Mouse (Mus musculus): ENCODE results near the gene Nop9.
A peak's percentile ranks its signal among the peaks of the same experiment; 100 is the strongest.

Nop9 gene

DNA sequence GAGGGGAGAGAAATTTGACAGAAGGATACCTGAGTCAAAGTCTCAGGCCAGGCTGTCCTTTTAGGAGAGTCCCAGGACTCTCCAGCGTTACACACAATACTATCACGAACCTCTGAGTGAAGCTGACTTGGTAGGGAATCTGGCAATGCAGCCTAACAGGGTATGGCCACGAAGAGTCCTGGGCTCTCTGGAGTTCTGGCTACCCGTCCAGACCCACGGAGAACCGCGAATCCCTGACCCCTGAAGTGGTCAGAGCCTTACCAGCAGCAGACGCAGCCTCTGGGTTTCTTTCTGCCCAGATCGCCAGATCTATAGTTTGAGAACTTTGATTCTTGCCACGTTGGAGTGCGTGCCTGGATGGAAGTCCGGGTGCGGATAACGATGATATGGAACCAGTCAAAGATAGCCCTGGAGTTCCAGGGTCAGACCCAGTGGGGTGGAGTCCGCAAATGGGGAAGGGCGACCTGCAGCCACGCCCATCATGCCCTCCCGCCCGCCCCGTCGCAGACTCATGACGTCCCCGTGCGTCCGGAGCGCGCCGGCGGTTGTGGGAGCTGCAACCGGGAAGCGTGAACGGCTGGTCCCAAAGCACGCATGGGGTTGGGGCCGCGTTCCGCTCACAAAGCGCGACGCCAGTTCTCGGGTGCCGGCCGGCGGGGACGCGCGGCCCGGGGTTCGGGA, at the start of gene Nop9, which contains the start of gene Dhrs1:
Gene Nop9, plus strand, starts transcription at position 514 of the 681 bp plus-strand sequence.
Gene Dhrs1, minus strand, starts transcription at position 511 of the 681 bp plus-strand sequence.
- peak; percentile 72 for ATAC-seq (ENCODE audit: low TSS enrichment)

DNA sequence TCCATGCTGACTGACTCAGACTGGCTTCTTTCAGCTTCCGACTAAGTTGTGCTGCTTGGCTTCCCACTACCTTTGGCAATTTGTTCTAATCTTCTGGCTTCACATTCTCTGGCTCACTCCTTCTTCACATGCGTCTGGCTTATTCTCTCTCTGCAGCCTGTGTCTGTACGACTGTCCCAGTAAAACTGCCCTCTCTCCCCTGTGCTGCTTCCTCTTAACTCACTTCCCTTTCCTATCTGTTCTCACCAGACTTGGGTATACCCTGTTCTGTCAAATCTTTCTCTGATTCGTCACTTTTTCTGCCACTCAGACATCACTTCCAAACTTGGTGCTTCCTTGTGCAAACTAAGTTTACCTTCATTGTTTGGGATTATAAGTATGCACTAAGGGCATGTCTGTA, 48.3 kb upstream of the Nop9 start:
- no peak for ATAC-seq (ENCODE audit: low TSS enrichment)

DNA sequence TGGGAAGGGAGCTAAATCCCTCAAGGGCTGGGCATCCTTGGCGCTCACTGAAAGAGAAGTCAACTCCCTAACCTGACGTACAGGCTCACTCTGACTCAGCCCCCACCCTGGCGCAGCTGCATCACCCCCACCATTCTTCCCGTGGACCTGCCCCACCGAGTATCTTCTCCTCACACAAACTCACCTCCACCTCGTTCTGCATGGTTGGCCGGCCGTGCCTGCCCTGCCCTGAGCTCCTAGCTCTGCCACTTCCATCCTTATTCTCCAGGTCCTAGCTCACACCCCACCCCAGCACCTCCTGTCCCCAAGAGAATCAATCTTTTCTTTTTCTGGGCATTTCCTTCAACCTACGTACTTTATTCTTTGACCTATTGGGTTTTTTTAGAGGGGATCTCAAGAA, 44.4 kb upstream of the Nop9 start:
- ATAC-seq (ENCODE audit: low TSS enrichment): no peak

DNA sequence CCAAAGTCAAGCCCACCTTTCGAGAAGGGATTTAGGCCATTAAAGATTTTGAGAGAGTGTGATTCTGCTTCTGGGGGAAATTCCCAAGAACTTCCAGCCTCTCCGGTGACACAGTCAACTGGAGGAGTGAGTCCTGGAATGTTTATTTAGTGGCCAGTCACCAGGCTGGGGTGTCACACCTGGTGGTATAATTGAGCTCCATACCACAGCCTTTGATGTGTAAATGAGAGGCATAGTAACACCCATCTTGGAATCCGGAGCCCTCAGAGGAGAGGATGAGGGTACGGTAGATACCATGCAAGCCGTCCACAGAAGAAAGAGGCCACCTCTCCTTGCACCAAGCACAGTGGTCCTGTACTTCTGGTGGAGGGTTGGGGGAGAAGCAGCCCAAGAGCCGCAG, 42.7 kb upstream of the Nop9 start:
- no peak for ATAC-seq (ENCODE audit: low TSS enrichment)

DNA sequence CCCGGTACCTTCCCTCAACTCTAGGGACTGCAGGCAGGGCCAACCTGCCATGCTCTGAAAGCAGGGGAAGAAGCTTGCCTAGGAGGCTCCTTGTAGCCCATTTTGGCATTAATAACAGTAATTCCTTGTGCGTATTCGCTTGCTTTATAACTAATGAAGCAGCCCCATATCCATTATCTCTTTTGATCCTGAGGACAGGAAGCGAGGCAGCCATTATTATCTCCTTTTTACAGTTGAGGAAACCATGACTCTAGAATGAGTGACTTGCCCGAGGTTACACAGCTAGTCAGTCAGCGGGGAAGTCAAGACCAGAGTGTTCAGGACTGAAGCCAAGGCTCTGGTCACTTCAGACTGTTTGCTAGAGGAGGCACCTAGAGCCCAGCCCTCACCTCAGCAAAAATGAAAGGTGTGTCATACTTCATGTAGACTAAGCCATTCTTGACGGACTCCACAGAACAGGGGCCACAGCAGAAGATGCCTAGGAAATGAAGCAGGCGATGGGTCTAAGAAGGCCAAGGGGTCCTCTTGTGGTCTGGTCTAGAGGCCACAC, 39.4 kb upstream of the Nop9 start:
- ATAC-seq (ENCODE audit: low TSS enrichment): no peak

DNA sequence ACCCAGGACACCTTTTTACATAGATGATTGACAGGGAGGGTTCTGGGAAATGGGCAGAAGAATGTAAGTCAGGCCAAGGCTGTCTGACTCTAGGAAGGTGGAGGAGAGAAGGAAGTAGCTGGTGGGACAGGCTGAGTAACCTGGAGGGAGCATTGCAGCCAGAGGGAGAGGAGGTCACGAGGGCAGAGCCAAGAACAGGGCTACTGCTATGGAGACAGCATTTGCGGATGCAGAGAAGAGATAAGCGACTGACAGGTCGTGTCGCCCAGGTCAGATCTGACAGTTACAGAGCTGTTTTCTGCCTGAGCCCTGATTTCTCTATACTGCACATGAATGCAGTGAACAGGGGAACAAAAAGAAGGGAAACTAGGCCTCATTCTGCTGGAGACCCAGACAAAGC, 38.1 kb upstream of the Nop9 start:
- ATAC-seq (ENCODE audit: low TSS enrichment): no peak

DNA sequence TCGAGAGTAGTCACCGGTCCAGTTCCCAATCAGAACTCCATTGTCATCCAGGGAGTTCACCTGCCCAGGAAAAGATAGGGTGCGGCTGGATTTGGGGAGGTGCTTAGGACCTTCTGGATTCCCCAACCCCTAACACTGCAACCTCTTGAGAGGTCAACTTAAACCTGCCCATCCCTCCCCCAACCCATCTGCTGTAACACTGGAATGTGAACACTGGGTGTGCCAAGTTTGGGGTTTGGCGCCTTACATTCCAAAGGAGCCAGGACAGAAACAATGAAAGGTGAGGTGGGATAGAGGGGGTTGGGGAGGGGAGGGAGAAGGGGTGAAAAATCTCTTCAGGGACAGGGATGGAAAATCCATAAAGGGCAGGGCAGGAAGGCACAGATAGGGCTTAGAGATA, 36.0 kb upstream of the Nop9 start:
- no peak for ATAC-seq (ENCODE audit: low TSS enrichment)

DNA sequence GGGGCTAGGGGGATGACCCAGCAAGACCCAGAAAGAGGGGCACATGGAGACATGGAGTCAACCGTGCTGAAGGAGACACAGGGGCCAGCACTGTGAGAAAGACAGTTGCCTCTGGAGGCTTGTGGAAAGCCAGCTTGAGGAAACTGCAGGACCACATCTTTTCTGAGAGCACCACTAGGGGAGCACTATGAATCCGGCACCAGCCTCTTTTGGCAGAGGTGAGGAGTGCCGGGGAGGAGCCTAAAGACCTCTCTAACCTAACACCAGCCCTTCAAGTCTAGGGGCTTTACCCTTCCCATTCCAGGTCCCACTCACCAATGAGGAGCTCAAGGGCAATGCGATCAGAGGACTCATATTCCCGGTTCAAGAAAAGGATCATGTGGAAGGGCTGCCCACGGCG, 33.7 kb upstream of the Nop9 start:
- ATAC-seq (ENCODE audit: low TSS enrichment): no peak

DNA sequence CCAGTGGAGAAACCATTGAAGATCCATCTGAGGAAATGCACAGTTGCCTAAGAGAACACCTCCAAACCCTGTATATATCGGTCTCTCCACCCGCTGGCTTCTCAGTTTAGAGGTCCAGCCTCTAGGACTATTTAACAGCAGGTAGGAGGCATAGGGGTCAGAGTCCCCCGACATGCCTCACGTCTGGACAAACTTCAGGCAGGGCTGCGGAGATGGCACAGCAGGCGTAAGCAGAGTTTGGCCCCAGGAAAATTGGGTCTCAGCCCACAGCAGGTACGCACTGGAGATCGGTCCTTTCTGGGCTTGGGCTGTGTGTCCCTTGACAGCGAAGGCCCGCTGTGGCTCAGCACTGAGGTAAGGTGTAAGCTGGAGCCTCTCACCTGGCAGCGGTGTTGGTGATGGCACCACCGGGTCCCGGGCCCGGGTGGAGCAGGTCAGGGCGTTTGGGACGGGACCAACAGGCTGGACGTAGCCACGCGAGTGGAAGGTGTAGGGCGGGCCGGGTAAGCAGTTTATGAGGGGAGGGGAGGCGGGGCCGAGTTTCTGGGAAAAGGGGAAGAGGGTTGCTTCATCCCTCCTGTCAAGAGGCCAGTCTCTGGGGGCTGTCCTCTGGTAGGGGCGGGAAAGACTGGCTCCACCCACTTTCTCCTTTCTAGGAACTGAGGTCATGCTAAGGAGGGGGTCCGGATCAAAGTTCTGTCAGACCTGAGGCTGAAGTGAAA, 32.3 kb upstream of the Nop9 start:
- no peak for ATAC-seq (ENCODE audit: low TSS enrichment)

DNA sequence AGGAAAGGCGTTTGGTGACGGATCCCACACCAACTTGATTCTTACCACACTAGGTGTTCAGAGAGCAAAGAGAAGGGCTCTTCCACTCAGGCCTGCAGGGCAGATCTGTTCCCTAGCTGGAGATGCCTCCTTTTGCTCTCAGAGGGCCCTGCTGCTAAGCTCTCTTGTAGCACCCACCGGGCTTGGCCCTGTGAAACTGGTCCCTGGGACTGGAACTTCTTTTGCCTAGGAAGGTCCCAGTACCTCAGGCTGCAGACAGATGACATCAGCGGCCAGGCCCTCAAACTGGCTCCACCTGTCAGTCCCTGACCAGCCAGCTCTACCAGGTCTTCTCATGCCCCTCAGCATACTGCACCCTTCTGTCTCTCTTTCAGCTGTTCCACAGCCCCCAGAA, 31.8 kb upstream of the Nop9 start, which contains the start of gene Tgm1:
Gene Tgm1, minus strand, starts transcription at position 198 of the 394 bp plus-strand sequence.
- ATAC-seq (ENCODE audit: low TSS enrichment): no peak

DNA sequence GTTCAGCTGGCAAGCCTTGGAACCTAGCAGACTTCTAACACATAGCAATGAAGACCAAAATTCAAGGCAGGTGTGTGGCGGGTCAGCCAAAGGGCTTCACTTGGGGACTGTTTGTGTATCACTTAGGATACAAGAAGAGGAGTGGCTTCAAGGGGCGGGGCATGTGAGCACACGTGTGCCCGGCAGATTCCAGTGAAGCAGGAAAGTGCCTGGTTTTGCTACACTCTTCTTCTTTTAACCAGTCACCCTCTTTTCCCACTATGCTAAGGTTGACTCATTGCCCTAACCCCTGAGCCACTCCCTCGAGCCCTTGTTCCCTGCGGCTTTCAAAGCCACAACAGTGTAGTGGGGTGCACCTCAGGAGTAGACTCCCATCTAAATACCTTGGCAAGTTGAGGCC, 30.6 kb upstream of the Nop9 start:
- no peak for ATAC-seq (ENCODE audit: low TSS enrichment)

DNA sequence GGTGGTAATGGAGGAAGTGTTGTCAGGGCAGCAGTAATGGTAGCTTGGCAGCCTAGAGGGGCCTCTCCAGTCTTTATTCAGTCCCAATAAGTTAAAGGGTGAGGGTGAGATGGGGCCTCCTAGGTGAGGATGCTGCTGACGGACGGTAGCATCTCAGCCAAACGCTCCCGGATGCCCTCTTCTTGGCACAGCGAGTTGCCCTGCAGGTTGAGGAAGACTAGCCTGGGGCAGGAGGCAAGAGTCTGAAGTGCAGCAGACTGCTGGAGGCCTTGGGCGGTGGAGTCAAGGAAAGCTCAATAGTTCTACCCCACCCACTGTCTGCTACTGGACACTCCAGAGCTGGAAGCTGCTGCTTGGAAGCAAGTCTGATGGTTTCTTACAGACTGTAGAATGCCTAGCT, 29.2 kb upstream of the Nop9 start:
- no peak for ATAC-seq (ENCODE audit: low TSS enrichment)

DNA sequence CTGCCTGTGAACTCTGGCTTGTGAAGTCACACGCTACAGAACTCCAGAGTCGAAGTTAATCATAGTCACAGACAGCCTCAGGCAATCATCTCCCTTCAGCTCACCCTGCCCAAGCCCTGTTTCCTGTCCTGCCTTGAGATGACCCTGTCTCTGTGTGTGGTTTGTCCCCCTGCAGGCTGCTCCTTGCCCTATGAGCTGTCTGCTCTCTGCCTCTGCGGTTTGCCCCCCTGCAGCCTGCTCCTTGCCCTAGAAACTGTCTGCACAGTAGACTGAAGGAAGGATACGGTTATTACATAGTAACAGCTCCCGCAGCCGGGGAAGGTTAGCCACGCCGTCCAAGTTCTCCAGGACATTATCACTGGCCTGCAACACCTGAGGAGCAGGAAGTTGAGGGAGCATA, 28.6 kb upstream of the Nop9 start:
- ATAC-seq (ENCODE audit: low TSS enrichment): no peak

DNA sequence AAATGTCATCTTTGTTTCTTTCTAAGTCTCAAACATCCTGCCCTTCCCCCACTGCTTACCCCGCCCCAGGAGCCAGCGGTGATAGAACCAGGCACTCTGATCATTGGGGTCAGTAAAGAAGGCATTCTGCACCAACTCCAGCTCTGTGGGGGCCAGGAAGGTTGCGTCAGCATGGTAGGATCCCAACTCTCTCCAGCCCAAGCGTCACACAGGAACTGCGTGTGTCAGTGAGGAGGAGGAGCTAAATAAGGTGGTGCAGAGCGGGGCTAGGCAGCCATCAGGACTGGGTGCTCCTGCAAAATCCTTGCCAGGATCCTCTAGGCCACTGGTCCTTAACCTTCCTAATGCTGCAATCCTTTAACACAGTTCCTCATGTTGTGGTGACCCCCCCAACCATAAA, 25.8 kb upstream of the Nop9 start:
- no peak for ATAC-seq (ENCODE audit: low TSS enrichment)

DNA sequence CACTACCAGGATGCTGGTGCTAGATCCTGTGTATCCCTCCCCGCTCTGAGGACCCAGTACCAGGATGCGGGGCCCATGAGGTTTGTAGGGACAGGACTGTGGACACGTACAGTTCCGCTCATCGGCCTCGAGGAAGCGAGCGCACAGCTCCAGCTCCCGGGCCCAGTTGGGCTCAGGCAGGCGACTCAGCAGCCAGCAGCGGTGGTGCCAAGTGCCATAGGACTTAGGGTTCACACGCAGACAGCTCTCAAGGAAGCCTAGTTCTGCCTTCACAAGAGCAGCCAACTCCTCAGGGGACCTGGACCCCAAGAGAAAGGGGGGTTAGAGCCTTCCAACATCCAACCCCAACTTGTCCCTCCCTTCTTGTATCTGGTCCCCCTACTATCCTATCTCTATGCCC, 24.8 kb upstream of the Nop9 start:
- ATAC-seq (ENCODE audit: low TSS enrichment): no peak

DNA sequence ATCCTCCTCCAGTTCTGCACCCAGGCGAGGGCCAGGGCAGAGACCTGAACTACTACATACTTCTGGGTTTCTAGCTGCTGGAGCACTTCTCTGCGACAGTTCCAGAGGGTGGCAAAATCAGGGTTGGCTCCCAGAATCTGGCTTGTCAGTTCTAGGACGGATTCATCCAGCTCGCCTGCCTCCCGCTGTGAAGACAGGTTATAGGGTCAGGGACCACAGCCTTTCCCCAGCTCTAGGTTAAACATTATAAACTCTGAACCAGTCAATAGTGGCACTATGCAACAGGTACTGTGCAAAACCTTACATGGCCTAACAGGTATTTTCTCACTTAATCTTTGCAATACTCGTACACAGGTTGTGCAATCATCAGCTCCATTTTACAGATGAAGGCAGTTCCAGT, 24.4 kb upstream of the Nop9 start:
- ATAC-seq (ENCODE audit: low TSS enrichment): no peak

DNA sequence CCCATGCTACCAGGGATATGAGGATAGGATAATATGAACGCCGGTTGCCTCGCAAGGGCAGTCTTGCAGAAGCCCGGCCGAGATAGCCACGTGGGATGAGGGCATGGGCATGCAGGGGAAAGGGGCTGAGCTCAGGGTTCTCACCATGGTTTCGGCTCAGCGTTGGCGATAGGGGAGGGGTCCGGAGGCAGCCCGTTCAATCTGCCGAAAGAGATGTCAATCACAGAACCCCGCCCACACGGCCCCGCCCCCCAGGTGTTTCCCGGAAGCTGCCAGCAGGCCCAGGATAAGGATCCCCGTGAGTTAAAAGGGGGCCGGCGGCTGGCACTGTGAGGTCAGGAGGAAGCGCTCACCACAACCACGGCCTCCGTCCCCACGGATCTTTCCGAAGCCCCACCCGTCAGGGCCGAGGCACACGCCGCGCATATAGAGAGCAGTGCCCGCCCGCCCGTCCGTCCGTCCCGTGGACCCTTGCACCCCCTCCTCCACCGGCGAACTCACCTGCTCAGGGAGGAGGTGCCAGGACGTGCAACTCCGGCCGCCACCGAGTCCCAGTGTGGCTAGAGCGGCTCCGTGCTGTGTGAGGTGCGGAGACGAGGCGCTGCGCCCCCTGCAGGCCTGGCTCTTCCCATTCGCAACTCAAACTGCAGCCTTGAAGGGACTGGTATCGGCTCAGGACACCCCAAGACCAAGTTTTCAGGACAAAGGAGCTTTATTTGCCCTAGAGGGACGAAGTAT, 23.6 kb upstream of the Nop9 start, which contains the start of gene Rabggta:
Gene Rabggta, minus strand, starts transcription at position 564 of the 738 bp plus-strand sequence.
- ATAC-seq (ENCODE audit: low TSS enrichment): peak; percentile 90

DNA sequence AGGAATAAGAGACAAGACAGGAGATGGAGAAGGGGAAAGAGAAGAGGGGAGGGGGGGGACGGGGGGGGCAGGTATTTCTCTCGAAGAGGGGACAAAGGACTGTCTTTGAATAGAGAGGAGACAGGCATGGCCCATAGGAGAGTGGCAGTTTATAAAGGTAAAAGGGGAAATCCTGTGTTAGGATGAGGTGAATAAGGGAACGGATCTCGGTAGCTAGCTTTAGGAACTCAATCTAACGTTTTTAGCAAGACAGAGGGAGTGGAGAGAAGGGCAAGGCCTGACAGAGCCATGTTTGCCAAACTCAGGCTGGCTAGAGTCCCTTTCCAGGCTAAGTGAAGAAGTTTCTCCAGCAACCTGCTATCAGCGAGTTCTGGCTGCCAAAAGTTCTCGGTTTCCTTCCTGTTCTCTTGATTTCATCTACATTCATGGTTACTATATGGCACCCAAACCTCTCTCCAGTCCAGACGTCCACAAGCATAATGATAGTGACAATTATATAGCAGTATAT, 23.0 kb upstream of the Nop9 start:
- ATAC-seq (ENCODE audit: low TSS enrichment): no peak

DNA sequence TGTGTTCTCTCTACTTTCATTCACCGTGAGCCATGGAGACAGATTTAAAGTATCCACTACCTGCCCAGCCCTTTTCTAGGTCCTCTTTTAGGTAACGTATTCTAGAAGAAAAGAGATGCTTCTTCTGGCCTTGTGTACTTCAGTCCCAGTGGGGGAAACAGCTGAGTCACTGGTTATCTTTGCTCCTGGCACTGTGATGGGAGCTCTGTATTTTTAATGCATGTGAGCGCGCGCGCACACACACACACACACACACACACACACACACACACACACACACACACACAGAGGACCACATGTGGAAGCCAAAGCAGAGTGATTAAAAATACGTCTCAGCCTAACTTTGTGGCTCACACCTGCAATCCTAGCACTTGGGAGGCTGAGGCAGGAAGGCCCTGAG, 22.1 kb upstream of the Nop9 start:
- ATAC-seq (ENCODE audit: low TSS enrichment): no peak

DNA sequence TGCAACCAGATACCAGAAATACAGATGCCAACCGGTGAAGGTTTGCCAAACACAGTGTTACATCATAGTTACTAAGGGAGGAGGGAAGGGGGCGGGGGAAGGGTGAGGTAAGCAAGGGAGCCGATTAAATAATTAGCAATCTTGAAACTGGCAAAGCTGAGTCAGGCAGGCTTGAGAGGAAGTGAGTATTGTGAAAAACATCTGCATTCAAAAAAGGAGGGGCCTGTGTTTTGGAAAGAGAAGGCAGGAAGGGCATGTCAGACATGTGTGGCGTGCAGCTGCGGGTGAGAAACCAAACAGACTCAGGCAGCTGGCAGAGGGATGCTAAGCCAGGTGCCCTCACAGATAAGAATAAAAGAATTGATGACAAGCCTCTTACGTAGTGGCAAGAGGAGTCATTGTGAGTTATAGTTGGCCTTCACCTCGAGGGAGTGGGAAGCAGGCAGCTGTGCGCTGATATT, 21.1 kb upstream of the Nop9 start:
- no peak for ATAC-seq (ENCODE audit: low TSS enrichment)

DNA sequence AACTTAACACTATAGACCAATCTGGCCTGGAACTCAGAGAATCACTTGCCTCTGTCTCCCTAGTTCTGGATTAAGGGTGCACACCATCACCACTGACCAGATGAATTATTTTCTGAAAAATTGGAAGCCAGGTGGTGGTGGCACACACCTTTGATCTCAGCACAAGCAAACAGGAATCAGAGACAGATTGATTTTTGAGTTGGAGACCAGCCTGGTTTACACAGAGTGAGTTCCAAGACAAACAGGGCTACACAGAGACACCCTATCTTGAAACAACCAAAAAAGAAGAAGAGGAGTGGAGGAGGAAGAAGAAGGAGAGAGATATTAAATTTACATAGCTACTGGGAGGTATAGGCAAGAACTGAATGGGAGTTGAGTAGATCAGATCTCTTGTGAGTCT, 19.2 kb upstream of the Nop9 start:
- no peak for ATAC-seq (ENCODE audit: low TSS enrichment)

Data from frontal cortex, adult (tissue).